Mouse (Mus musculus): ENCODE results near the gene Krtap4-1. TPM values are rescaled to one million over a fixed set of nuclear protein-coding genes. Genes with fewer than 3 reads are reported as not detected.
"Not testable (repeated sequence)": the region's sequence is repeated elsewhere in the genome, so short reads cannot be mapped to it uniquely, and the experiment has no call there.

The Krtap4-1 gene
- polyA plus RNA-seq, 1 experiment, result not detected

- DNase-seq (ENCODE audit: low read depth), result no peak
- no peak for TF ChIP-seq POLR2A (IDR thresholded peaks at IDR 0.05; ENCODE audit: borderline replicate concordance, extremely low read depth, insufficient read depth, insufficient read length, poor library complexity, severe bottlenecking)
- TF ChIP-seq CTCF (IDR thresholded peaks at IDR 0.05; ENCODE audit: borderline replicate concordance, extremely low read depth, insufficient read depth, insufficient read length), result no peak
These were observed 6.7 kb upstream of the Krtap4-1 start, which contains the start of gene Krtap4-2 for GRCm38 (mm10) chr11:99634653-99635134. Krtap4-2 (minus strand) TSS chr11:99635084.

GRCm38 (mm10) chr11:99633293-99633692 lies 5.3 kb upstream of the Krtap4-1 start:
- DNase-seq (ENCODE audit: low read depth), result no peak
- no peak for TF ChIP-seq POLR2A (IDR thresholded peaks at IDR 0.05; ENCODE audit: borderline replicate concordance, extremely low read depth, insufficient read depth, insufficient read length, poor library complexity, severe bottlenecking)
- no peak for TF ChIP-seq CTCF (IDR thresholded peaks at IDR 0.05; ENCODE audit: borderline replicate concordance, extremely low read depth, insufficient read depth, insufficient read length)

- DNase-seq (ENCODE audit: low read depth), result no peak
- no peak for TF ChIP-seq CTCF (IDR thresholded peaks at IDR 0.05; ENCODE audit: borderline replicate concordance, extremely low read depth, insufficient read depth, insufficient read length)
- no peak for TF ChIP-seq POLR2A (IDR thresholded peaks at IDR 0.05; ENCODE audit: borderline replicate concordance, extremely low read depth, insufficient read depth, insufficient read length, poor library complexity, severe bottlenecking)
These were observed 2.9 kb upstream of the Krtap4-1 start for GRCm38 (mm10) chr11:99630890-99631289.

DNA sequence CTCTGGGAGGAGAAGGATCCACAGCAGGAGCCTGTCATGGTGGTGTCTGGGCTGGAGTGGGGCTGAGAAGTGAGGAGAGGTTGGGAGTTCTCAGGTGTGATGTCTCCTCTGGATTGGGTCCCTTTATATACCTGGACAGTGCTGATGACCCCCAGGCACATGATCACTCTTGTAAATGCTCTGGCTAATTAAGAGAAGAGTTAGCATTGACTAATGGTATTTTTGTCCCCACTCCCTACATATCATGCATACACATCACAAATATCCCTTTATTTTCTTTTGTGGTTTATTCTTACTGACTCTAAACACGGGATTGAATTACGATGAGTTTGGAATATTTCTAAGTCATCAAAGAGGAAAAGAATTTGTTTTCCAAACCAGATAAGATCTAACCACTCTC lies 7.7 kb downstream of the Krtap4-1 start, which contains the start of gene Gm11562:
Gene Gm11562, minus strand, starts transcription at position 101 of the 400 bp plus-strand sequence.
- DNase-seq (ENCODE audit: low read depth), result no peak
- no peak for TF ChIP-seq POLR2A (IDR thresholded peaks at IDR 0.05; ENCODE audit: borderline replicate concordance, extremely low read depth, insufficient read depth, insufficient read length, poor library complexity, severe bottlenecking)
- no peak for TF ChIP-seq CTCF (IDR thresholded peaks at IDR 0.05; ENCODE audit: borderline replicate concordance, extremely low read depth, insufficient read depth, insufficient read length)

DNA sequence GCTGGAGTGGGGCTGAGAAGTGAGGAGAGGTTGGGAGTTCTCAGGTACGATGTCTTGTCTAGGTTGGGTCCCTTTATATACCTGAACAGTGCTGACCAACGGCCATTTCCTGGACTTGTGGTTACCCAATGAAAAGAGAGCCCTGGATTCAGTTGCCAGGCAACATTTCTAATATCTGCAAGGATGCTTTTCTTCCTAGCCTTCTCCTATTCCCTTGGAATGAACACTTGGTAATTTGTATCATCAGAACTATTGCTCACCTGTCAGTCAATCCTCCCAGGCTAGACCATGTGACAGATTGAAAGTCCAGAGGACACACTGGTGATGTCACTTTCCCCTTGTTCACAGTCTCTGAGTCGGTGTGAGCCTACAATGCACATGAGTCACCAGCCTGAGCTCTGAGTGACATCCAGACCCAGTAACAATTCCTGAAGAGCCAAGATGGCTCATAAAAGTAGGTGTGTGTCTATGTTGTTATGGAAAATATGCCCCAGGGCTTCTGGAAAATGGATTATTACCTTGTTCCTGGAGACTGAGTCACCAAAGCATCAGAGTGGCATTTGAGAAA lies 13.2 kb downstream of the Krtap4-1 start, which contains the start of gene Krtap2-4:
Gene Krtap2-4, minus strand, starts transcription at position 51 of the 568 bp plus-strand sequence.
- TF ChIP-seq POLR2A (IDR thresholded peaks at IDR 0.05; ENCODE audit: borderline replicate concordance, extremely low read depth, insufficient read depth, insufficient read length, poor library complexity, severe bottlenecking) (no peak), CTCF (IDR thresholded peaks at IDR 0.05; ENCODE audit: borderline replicate concordance, extremely low read depth, insufficient read depth, insufficient read length) (no peak)
- DNase-seq (ENCODE audit: low read depth), result no peak

DNA sequence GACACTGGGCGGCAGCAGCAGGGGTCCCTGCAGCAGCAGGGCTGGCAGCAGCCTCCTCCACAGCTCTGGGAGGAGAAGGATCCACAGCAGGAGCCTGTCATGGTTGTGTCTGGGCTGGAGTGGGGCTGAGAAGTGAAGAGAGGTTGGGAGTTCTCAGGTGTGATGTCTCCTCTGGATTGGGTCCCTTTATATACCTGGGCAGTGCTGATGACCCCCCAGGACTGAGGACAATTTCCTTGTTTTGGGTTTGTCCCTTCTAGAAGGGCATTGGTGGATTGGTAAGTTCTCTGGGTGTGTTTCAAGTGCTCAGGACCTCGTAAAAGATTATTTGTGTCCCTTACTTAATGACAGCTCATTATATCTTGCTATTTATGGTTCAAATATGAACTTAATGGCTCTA lies 17.9 kb downstream of the Krtap4-1 start, which contains the start of gene Gm11937:
Gene Gm11937, minus strand, starts transcription at position 101 of the 400 bp plus-strand sequence.
- not testable (repeated sequence) for DNase-seq (ENCODE audit: low read depth)

DNA sequence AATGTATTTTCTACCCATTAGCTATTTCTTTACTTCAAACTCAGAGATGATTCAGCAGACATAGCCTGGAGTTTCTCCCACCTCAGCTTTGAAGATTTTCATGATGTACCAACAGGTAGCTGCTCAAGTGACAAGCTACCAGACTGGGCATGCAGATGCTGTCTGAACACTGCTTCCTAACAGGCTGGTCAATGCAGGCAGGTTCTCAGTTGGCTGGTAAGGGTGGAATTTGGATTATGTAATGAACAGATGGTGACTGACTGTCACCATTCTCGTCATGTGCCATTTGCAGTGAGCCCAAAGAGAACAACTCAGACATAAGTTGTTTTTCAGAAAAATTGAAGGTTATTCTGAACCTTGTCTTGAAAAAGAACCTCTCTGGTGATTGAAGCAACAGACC lies 18.9 kb downstream of the Krtap4-1 start:
- TF ChIP-seq CTCF (IDR thresholded peaks at IDR 0.05; ENCODE audit: borderline replicate concordance, extremely low read depth, insufficient read depth, insufficient read length), result no peak
- TF ChIP-seq POLR2A (IDR thresholded peaks at IDR 0.05; ENCODE audit: borderline replicate concordance, extremely low read depth, insufficient read depth, insufficient read length, poor library complexity, severe bottlenecking), result no peak

GRCm38 (mm10) chr11:99603208-99603607 lies 24.8 kb downstream of the Krtap4-1 start, which contains the start of gene Gm11938:
Gm11938 (minus strand) TSS chr11:99603308.
- not testable (repeated sequence) for DNase-seq (ENCODE audit: low read depth)

More for the DNA sequence above, 18.9 kb downstream of the Krtap4-1 start:
- peak; percentile 12 for DNase-seq (ENCODE audit: low read depth)

GRCm38 (mm10) chr11:99597742-99598141 lies 30.3 kb downstream of the Krtap4-1 start, which contains the start of gene Krtap9-3:
Krtap9-3 (minus strand) TSS chr11:99598105.
- DNase-seq (ENCODE audit: low read depth), result not testable (repeated sequence)

GRCm38 (mm10) chr11:99590981-99591380 lies 37.1 kb downstream of the Krtap4-1 start, which contains the start of gene Krtap1-3:
Krtap1-3 (minus strand) TSS chr11:99591339.
- TF ChIP-seq POLR2A (IDR thresholded peaks at IDR 0.05; ENCODE audit: borderline replicate concordance, extremely low read depth, insufficient read depth, insufficient read length, poor library complexity, severe bottlenecking) (no peak), CTCF (IDR thresholded peaks at IDR 0.05; ENCODE audit: borderline replicate concordance, extremely low read depth, insufficient read depth, insufficient read length) (no peak)
- no peak for DNase-seq (ENCODE audit: low read depth)

DNA sequence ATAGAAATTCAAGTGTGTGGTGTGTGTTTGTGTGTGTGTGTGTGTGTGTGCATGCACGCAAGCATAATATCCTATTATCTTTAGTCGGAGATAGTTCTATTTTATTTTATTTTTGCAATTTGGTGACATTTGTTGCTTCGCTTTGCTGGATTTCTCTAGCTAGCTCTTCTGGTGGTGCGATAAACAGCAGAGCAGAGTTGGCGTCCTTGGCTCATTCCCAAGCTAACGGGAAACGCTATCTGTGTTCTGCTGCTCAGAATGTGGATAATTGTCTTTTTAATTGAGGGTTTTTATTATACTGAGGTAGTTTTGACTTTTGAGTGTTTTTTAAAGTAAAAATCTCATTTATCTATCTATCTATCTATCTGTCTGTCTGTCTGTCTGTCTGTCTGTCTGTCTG lies 42.9 kb downstream of the Krtap4-1 start:
- TF ChIP-seq POLR2A (IDR thresholded peaks at IDR 0.05; ENCODE audit: borderline replicate concordance, extremely low read depth, insufficient read depth, insufficient read length, poor library complexity, severe bottlenecking) (no peak), CTCF (IDR thresholded peaks at IDR 0.05; ENCODE audit: borderline replicate concordance, extremely low read depth, insufficient read depth, insufficient read length) (no peak)

DNA sequence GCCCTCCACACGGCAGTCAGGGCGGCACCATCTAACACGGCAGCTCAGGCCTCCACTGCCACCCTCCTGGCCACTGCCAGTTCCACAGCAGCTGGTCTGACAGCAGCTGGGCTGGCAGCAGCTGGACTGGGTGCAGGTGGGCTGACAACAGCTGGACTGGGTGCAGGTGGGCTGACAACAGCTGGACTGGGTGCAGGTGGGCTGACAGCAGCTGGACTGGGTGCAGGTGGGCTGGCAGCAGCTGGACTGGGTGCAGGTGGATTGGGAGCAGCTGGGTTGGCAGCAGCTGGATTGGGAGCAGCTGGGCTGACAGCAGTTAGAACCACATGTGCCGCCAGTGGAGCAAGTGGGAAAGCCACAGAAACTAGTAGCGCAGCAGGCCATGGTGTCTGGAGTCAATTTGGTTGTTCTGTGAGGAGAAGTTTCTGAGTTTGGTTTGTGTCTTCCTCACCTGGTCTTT lies 44.8 kb downstream of the Krtap4-1 start, which contains the start of gene Krtap1-4:
Gene Krtap1-4, minus strand, starts transcription at position 410 of the 460 bp plus-strand sequence.
- DNase-seq (ENCODE audit: low read depth), result no peak
- TF ChIP-seq POLR2A (IDR thresholded peaks at IDR 0.05; ENCODE audit: borderline replicate concordance, extremely low read depth, insufficient read depth, insufficient read length, poor library complexity, severe bottlenecking) (no peak), CTCF (IDR thresholded peaks at IDR 0.05; ENCODE audit: borderline replicate concordance, extremely low read depth, insufficient read depth, insufficient read length) (no peak)

More for the DNA sequence above, 42.9 kb downstream of the Krtap4-1 start:
- peak; percentile 22 for DNase-seq (ENCODE audit: low read depth)
